Mouse (Mus musculus): ENCODE results near the gene Insr. TPM values are rescaled to one million over a fixed set of nuclear protein-coding genes. Genes with fewer than 3 reads are reported as not detected.

Gene Insr
- polyA plus RNA-seq, 1 experiment = not detected

GRCm38 (mm10) chr8:3177440-3177839 is 102.0 kb downstream of the Insr start:
- no peak for TF ChIP-seq GATA1 (IDR thresholded peaks at IDR 0.05; ENCODE audit: low read length)

DNA sequence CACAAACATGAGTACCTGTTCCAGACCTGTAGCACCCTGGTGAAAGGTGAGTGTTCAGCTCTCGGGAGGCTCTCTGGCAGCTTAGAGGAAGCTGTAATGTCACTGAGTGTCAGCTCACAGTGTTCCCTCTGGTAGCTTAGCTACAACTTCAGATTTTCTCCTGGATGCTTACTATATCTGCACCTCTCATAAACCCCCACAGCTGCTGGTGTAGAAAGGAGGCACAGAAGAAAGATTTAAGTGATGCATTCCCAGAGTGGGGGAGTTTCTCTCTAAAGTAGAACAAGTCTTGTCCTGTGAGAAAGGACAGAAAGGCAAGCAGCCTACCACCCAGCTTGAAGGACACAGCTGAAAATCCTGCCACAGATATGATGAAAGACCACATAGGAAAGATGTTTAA is 107.2 kb downstream of the Insr start:
- TF ChIP-seq GATA1 (IDR thresholded peaks at IDR 0.05; ENCODE audit: low read length) = no peak

DNA sequence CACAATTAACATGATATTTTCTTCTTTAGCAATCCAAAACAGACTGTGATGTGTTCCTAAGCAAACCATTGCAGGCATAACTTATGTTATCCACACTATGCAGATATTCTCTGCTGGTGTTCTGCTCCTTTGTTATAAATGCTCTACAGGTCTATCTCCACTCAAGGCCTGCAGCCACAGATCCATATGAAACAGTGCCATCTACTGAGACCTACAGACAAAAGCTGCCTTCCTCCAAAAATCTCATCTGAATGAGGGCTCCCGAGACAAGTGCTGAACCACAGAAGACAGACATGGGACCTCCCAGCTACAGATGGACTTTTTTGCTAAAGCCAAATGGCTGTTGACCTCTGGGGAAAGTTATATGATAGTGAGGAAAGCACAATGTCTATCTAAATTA is 132.9 kb downstream of the Insr start:
- TF ChIP-seq GATA1 (IDR thresholded peaks at IDR 0.05; ENCODE audit: low read length) = no peak

Other genes starting within 250 kb of the Insr start
- gene A430078G23Rik, start 73.8 kb upstream of the Insr start, polyA plus RNA-seq (2012) = not detected in 2 replicates
- 24.9 and 32.4 TPM in 2 replicates for gene Arhgef18, start 113.4 kb upstream of the Insr start, polyA plus RNA-seq (2012)
- 0.45 and 0.79 TPM in 2 replicates for gene Pex11g, start 188.1 kb upstream of the Insr start, polyA plus RNA-seq (2012)
- 0.04 TPM in 1 of 2 replicates, not detected in the other for gene Tex45, start 191.2 kb upstream of the Insr start, polyA plus RNA-seq (2012)
- gene Zfp358, start 213.5 kb upstream of the Insr start, polyA plus RNA-seq (2012) = 14.9 and 16.7 TPM in 2 replicates
- 106 and 187 TPM in 2 replicates for gene Mcoln1, start 220.8 kb upstream of the Insr start, polyA plus RNA-seq (2012)
- 23.2 and 24.6 TPM in 2 replicates for gene Pnpla6, start 235.8 kb upstream of the Insr start, polyA plus RNA-seq (2012)

Data from G1E-ER4 (cell line).